Mouse (Mus musculus): ENCODE results near the gene Mkrn1.
"Not testable (repeated sequence)": the region's sequence is repeated elsewhere in the genome, so short reads cannot be mapped to it uniquely, and the experiment has no call there.

Mkrn1 gene

GRCm38 (mm10) chr6:39429007-39429788, 8.9 kb upstream of the Mkrn1 start:
- DNase-seq, result no peak

GRCm38 (mm10) chr6:39427276-39428003, 7.2 kb upstream of the Mkrn1 start:
- DNase-seq, result no peak

DNA sequence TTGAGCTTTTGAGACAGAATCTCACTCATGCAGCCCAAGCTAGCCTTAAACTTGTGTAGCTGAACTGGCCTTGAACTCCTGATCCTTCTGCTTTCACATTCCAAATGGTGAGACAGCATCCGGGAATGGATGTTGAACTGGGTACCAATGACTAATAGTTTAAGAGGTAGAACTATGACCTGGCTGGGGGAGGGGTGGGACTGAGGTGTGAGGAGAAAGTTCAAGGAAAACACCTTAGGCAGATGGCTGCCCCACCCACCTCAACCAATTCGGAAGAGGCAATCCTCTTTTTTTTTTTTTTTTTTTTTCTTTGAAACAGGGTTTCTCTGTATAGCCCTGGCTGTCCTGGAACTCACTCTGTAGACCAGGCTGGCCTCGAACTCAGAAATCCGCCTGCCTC, 6.5 kb upstream of the Mkrn1 start:
- no peak for DNase-seq

DNA sequence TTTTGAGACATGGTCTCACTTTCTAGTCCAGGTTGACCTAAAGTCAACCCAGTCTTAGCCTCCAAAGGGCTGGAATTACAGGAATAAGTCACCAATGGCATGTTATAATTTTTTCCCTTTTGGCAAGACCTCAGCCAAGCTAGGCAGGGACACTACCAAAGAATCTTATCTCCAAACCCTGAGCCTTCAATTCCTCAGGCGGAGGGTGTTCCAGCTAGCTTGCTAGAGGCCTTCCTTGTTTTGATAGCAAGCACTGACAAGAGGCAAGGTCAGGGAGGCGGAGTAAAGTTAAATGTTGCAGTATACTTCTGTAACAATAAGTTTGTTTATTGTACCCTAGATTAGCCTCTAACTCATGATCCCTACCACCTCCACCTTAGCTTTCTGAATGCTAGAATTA, 4.9 kb upstream of the Mkrn1 start:
- DNase-seq, result no peak

DNA sequence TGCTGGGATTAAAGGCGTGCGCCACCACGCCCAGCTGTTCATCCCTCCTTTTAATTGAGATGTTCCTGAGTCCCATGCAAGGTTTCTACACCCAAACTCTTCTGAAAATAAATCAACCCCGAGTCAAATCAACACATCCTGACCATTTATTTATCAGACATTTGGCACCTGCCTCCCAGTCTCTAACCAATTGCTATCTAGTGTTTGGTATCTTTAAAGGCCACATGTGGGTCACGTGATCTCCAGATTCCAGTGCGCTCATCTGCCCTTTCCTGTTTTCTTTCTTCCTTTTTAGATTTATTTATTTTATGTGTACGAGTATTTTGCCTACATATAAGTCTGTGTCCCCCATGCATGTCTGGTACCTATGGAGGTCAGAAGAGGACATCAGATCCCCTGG, 3.4 kb upstream of the Mkrn1 start:
- no peak for DNase-seq

GRCm38 (mm10) chr6:39423130-39423551, 2.9 kb upstream of the Mkrn1 start:
- DNase-seq, result no peak

DNA sequence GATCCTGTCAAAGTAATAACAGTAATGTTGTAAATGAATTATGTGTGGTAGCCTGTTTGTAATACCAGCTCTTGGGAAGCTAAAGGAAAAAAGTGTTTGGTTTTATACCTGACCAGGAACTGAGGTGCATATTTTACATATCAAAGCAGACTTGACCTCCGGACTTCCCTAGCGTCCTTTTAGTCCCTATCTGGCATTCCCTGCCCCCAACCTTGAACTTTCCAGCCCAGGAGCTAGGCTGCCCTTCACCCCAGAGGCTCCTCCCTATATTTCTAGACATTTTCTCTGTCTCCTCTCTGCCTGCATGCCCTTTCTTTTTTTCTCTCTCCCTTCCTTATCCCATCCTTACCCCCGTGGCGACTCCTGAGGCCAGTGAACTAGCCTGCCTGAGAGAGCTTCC, 605 bp upstream of the Mkrn1 start:
- no peak for DNase-seq

DNA sequence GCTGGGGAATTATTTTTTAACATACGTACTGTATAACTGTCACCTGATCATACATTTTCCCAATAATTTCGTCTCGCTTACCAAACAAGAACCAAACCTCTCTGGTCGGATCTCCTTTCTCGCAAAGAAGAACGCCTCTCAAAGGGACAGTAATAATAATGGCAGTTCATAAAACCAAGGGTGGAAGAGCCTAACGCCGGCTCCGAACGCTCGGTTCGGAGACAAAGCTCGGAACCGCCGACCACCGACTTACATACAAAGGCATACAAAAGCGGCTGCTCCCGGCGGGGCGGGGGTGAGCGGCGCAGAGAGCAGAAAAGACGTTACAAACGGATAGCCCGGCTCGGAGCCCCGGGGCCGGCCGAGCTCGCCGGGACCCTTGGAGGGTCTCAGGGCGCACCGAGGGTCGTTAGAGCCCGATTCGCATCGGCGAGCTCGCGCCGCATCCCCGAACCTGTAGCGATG, 844 bp downstream of the Mkrn1 start:
- peak in 1 of 2 experiments; percentile 24 for DNase-seq

DNA sequence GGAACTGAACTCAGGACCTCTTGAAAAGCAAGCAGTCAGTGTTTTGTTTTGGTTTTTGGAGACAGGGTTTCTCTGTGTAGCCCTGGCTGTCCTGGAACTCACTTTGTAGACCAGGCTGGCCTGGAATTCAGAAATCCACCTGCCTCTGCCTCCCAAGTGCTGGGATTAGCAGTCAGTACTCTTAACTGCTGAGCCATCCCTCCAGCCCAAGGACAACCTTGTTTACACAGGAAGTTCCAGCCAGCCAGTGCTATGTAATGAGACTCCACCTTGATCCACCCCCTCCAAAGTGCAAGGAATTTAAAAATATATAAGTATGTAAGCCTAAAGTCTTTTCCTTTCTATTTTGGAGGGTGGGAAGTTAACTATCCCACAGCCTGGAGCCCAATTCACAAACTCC, 3.6 kb downstream of the Mkrn1 start:
- DNase-seq, result not testable (repeated sequence)

GRCm38 (mm10) chr6:39415762-39416161, 4.5 kb downstream of the Mkrn1 start:
- peak; percentile 43 to 57 for DNase-seq

DNA sequence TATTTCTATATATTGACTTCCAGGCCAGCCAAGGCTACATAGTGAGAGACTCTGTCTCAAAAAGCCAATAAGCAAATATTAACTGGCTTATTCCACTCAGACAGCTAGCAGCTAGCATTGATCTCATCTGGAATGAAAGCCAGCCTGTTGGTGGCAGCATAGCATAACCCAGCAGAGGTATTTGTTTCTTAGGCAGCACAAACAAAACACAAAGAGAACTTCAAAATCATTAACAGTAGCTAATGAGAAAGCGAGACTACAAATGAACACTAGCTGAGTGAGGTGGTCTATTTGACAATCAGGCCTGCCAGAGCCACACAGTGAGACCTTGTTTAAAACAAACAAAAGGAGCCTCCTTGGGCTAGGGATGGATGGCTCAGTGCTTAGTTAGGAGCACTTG, 6.2 kb downstream of the Mkrn1 start:
- DNase-seq, result no peak

GRCm38 (mm10) chr6:39406480-39406879, 13.8 kb downstream of the Mkrn1 start:
- DNase-seq, result no peak

DNA sequence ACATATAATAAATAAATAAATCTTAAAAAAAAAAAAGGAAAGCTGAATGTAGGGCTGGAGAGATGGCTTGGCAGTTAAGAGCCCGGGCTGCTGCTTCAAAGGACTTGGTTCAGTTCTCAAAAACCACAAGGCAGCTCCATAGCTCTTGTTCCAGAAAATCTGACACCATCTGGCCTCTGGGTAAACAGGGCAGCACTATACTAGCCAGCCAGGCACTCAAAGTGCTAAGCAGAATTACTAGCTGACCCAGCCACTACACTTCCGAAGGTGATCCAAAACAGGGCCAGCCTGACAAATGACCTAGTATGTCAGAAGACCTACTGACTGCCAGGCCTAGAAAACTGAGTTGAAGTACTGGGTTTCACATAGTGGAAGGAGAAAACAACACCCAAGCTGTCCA, 17.1 kb downstream of the Mkrn1 start:
- DNase-seq, result no peak

DNA sequence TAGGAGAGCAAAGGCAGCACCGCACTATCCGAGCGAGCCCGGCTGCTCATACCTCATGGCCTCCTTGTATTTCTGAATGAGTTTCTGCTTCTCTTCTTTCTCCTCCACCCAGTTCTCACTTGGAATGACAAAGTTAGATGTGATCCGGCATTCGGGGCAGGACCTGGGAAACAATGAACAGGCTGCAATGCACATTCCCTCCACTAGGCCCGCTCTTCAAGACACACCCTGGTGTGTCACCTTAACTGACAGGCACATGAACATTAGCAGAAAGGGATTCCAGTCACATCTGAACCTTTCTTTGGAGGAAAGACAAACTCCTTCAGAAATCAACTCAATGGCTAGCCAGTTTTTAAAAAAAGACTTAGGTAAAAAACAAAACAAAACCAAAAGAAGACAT, 19.9 kb downstream of the Mkrn1 start:
- DNase-seq, result no peak

- no peak for DNase-seq
Observed at GRCm38 (mm10) chr6:39398342-39398741, 21.9 kb downstream of the Mkrn1 start.

DNA sequence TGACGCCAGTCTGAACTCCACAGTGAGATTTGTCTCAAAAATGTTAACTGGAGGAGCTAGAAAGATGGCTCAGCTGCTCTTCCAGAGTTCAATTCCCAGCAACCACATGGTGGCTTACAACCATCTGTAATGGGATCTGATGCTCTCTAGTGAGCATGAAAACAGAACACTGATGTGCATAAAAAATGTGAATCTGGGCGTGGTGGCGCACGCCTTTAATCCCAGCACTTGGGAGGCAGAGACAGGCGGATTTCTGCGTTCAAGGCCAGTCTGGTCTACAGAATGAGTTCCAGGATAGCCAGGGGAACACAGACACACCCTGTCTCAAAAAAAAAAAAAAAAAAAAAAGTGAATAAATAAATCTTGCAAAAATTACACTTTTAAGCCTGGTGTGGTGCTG, 23.2 kb downstream of the Mkrn1 start:
- no peak for DNase-seq

- no peak for DNase-seq
Observed at GRCm38 (mm10) chr6:39395916-39396315, 24.3 kb downstream of the Mkrn1 start.

- no peak for DNase-seq
Observed at GRCm38 (mm10) chr6:39395471-39395870, 24.8 kb downstream of the Mkrn1 start.

DNA sequence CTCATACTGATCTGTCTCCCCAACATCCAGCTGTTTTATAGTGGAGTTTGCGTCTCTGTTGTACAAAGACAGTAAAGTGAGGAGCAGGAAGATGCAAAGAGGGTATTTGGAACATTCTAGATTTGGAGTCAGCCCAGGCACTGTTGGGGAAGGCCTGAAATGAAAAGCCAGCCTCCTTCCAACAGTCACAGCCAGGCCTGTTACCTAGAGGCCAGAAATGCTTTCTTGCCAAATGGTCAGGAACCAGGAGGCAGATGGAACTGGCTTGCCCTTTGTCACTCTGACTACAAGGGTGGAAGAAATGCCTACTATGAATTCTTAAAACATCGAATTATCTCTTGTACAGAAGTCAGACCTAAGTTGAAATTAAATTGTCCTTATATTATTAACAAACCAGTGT, 30.3 kb downstream of the Mkrn1 start:
- no peak for DNase-seq

- DNase-seq, result peak; percentile 24 to 45
Observed at GRCm38 (mm10) chr6:39381125-39381880, 39.0 kb downstream of the Mkrn1 start, which contains the start of gene Rab19. Rab19 (plus strand) TSS chr6:39381175.

- DNase-seq, result no peak
Observed at GRCm38 (mm10) chr6:39380276-39380675, 40.0 kb downstream of the Mkrn1 start.

DNA sequence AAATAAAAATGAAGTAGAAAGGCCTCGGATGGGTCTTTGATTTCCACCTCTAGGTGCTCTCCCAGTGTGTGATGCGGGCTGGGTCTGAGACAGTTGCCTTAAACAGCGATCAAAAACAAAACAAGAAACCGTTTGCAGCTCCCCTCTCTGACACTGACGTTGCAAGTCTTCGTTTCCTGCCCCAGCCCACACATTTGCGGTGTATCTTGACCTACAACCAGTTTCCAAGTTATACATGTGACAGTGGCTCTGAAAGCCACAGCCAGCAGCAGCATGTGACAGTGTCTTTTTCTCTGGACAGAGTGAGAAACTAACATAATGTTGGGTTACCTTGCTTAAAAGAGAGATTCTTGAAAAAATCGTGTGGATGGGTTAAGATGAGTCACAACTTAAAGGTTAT, 40.5 kb downstream of the Mkrn1 start:
- peak; percentile 65 to 84 for DNase-seq

DNA sequence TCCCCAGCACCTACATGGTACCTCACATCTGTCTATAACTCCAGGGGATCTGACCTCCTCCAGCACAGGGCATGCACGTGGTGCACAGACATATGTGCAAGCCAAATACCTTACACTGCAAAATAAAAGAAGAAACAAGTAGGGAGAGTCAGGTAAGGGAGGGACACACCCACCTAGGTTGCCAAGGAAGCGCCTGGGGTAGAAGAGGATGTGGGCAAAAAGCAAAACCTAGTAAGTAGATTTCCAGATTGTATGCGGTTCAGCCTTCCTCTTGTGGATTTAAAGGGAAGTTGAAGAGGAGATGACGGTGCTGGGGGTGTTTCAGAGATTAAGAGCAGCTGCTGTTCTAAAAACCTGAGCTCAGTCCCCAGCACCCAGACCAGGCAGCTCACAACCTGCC, 41.0 kb downstream of the Mkrn1 start:
- peak; percentile 53 to 77 for DNase-seq

Data from thymus, adult 18-20 months (tissue).